Mouse (Mus musculus) cerebral cortex, adult 2 months (tissue): ENCODE results near the gene Spint1.

ENCODE experiments used
- WGBS: fragments of 180-500 bp; shearing (Covaris S2); methylation state at CpG from one replicate; pipeline ENCODE4 v1.1.7; 2018; 5-methylcytosine and 5-hydroxymethylcytosine counted together

The Spint1 gene

GRCm38 (mm10) chr2:119293311-119293710, 56.1 kb downstream of the Spint1 start:
- 96% methylated on average over 17 of the region's 17 CpGs for WGBS

GRCm38 (mm10) chr2:119293776-119294390, 56.7 kb downstream of the Spint1 start:
- 84% methylated on average over 34 of the region's 34 CpGs for WGBS

DNA sequence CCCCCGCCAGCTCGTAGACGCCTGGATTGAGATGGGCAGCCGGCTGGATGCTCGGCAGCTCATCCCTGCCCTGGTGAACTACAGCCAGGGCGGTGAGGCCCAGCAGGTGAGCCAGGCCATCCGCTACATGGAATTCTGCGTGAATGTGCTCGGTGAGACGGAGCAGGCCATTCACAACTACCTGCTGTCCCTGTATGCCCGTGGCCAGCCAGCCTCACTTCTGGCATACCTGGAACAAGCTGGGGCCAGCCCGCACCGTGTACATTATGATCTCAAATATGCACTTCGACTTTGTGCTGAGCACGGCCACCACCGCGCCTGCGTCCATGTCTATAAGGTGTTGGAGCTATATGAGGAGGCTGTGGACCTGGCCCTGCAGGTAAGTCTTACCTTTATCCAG, 57.2 kb downstream of the Spint1 start:
- 94% methylated on average over 18 of the region's 18 CpGs for WGBS

DNA sequence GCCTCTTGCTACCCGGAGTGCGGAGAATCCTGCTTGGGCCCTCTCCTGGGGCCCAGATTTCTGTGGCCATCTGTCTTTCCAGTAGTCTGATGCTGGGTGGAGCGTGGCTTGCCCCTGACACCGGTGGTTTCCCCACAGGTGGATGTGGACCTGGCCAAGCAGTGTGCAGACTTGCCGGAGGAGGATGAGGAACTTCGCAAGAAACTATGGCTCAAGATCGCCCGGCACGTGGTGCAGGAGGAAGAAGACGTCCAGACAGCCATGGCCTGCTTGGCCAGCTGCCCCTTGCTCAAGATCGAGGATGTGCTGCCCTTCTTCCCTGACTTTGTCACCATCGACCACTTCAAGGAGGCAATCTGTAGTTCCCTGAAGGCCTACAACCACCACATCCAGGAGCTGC, 59.6 kb downstream of the Spint1 start:
- 87% methylated on average over 12 of the region's 12 CpGs for WGBS

- WGBS = 94% methylated on average over 19 of the region's 19 CpGs
Measured at GRCm38 (mm10) chr2:119297506-119297905, 60.3 kb downstream of the Spint1 start.

DNA sequence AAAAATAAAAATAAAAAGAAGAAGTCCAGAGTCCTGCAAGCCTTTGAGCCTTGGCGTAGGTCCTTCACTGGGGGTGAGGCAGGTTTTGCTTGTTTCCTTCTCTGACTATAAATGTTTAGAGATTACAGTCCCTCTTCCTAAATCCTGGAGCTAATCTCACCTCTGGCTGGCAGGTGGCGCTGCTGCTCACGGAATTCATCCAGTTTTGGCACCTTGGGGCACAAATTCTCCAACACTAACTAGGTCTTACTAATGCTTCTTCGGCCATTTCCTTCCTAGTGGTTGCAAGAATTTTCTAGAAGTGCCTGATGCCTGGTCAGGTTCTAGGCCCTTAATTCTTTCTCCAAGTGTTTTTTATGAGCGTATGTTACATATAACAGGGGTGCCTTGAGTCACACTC, 61.2 kb downstream of the Spint1 start:
- WGBS = 32% methylated on average over 5 of the region's 5 CpGs

GRCm38 (mm10) chr2:119298839-119299238, 61.7 kb downstream of the Spint1 start:
- WGBS = 78% methylated on average over 2 of the region's 2 CpGs
